In genomic region chr15:80831170-80831569, GRCm38 (mm10) we compare ENCODE assay signal across 13 mouse cellular contexts.
"Had no signal": no experiment of that assay in that cellular context is flagged by ENCODE, and none has a peak within 500 bp of the region (broad histone marks: within the 10 kb centered on the region; RNA-seq: fewer than 3 reads in every experiment).

No protein-coding gene starts in this region.

- H3K27me3 ChIP-seq: midbrain, embryonic 13.5 days had no signal

- DNase-seq: kidney, postnatal 10 days; kidney, postnatal 4 days; lung, adult 2 months; lung, postnatal 36 days; right cerebral cortex, adult 18-20 months; right cerebral cortex, postnatal 25 days; thymus, postnatal 4 days had no signal

- H3K36me3 ChIP-seq: limb, embryonic 10.5 days; midbrain, embryonic 13.5 days had no signal

- H3K4me2 ChIP-seq: midbrain, embryonic 13.5 days had no signal

- H3K4me1 ChIP-seq: limb, embryonic 10.5 days had no signal

- H3K4me3 ChIP-seq: layer of hippocampus, adult 2 months; left cerebral cortex, adult 2 months; limb, embryonic 10.5 days; midbrain, embryonic 13.5 days had no signal

- H3K27ac ChIP-seq: layer of hippocampus, adult 2 months; left cerebral cortex, adult 2 months; limb, embryonic 10.5 days; midbrain, embryonic 13.5 days; stomach, postnatal 0 days had no signal

- H3K9ac ChIP-seq: midbrain, embryonic 13.5 days had no signal

- H3K9me3 ChIP-seq: limb, embryonic 10.5 days; midbrain, embryonic 13.5 days had no signal

- ATAC-seq: lung, postnatal 0 days; midbrain, embryonic 13.5 days had no signal
